Mouse (Mus musculus) myocyte (in vitro differentiated cells): Measurements from ENCODE around the gene Hebp2.

Experiments
- CEBPB ChIP-seq: IDR thresholded peaks from 2 replicates; pipeline ENCODE4 v1.6.1; 2011; ENCODE audit warnings: mild to moderate bottlenecking, moderate library complexity; ENCODE audit not compliant: poor library complexity, insufficient read depth, severe bottlenecking
- E2F4 ChIP-seq: IDR thresholded peaks from one replicate; pipeline ENCODE4 v1.6.1; 2011; ENCODE audit warnings: mild to moderate bottlenecking, control low read depth, moderate library complexity; ENCODE audit not compliant: insufficient read depth
- MAX ChIP-seq: IDR thresholded peaks from one replicate; pipeline ENCODE4 v1.6.1; 2011; ENCODE audit warnings: low read depth, mild to moderate bottlenecking, control low read depth
- MYOD1 ChIP-seq, 3 experiments: IDR thresholded peaks; one replicate each; pipeline ENCODE4 v1.6.1; 2011; ENCODE audit warnings: control low read depth in 2 of 3, low read depth in 2 of 3, mild to moderate bottlenecking in 2 of 3, moderate library complexity in 1 of 3; ENCODE audit not compliant: insufficient read length in 2 of 3, control insufficient read depth in 1 of 3
- MYOG ChIP-seq, 3 experiments: IDR thresholded peaks; one replicate each; pipeline ENCODE4 v1.6.1; 2011; ENCODE audit warnings: control low read depth in 2 of 3, low read depth in 2 of 3, mild to moderate bottlenecking in 2 of 3; ENCODE audit not compliant: insufficient read length in 2 of 3, control insufficient read depth in 1 of 3, insufficient read depth in 1 of 3
- POLR2A ChIP-seq: IDR thresholded peaks from one replicate; pipeline ENCODE4 v1.6.1; 2011; ENCODE audit warnings: low read depth, mild to moderate bottlenecking, control low read depth, moderate library complexity; ENCODE audit not compliant: insufficient read length
- POLR2AphosphoS2 ChIP-seq: IDR thresholded peaks from one replicate; pipeline ENCODE4 v1.6.1; 2011; ENCODE audit warnings: low read depth, control low read depth; ENCODE audit not compliant: insufficient read length
- REST ChIP-seq: IDR thresholded peaks from one replicate; pipeline ENCODE4 v1.6.1; 2011; ENCODE audit warnings: mild to moderate bottlenecking, control low read depth, moderate library complexity; ENCODE audit not compliant: insufficient read depth, insufficient read length
- SRF ChIP-seq: IDR thresholded peaks from one replicate; pipeline ENCODE4 v1.6.1; 2011; ENCODE audit warnings: low read depth; ENCODE audit not compliant: control insufficient read depth, insufficient read length
- TCF12 ChIP-seq: IDR thresholded peaks from one replicate; pipeline ENCODE4 v1.6.1; 2011; ENCODE audit warnings: mild to moderate bottlenecking, control low read depth; ENCODE audit not compliant: poor library complexity, insufficient read depth, severe bottlenecking
- TCF3 ChIP-seq: IDR thresholded peaks from one replicate; pipeline ENCODE4 v1.6.1; 2011; ENCODE audit warnings: low read depth, control low read depth; ENCODE audit not compliant: insufficient read length
- USF1 ChIP-seq: IDR thresholded peaks from one replicate; pipeline ENCODE4 v1.6.1; 2011; ENCODE audit warnings: low read depth, mild to moderate bottlenecking, control low read depth, moderate library complexity

- TF ChIP-seq POLR2A: no peak
- no peak for TF ChIP-seq MYOG (IDR thresholded peaks at IDR 0.05; ENCODE audit: control insufficient read depth in 1 of 3, insufficient read depth in 1 of 3, insufficient read length in 2 of 3, low read depth in 2 of 3)
- no peak for TF ChIP-seq USF1
- TF ChIP-seq TCF3: no peak
- no peak for TF ChIP-seq CEBPB
- TF ChIP-seq MAX: no peak
- TF ChIP-seq POLR2AphosphoS2: no peak
- TF ChIP-seq E2F4: no peak
- TF ChIP-seq REST: no peak
- TF ChIP-seq MYOD1 (IDR thresholded peaks at IDR 0.05; ENCODE audit: control insufficient read depth in 1 of 3, insufficient read length in 2 of 3, low read depth in 2 of 3): no peak
- TF ChIP-seq TCF12: no peak
- no peak for TF ChIP-seq SRF
Measured at GRCm38 (mm10) chr10:18529177-18529576, 16.7 kb downstream of the Hebp2 start.
